Mouse (Mus musculus): ENCODE data around the gene Ifit3b. TPM values are rescaled to one million over a fixed set of nuclear protein-coding genes. Genes with fewer than 3 reads are reported as not detected.

Gene Ifit3b
- polyA plus RNA-seq, 1 experiment from 2014 or later, result 0.41 TPM

DNA sequence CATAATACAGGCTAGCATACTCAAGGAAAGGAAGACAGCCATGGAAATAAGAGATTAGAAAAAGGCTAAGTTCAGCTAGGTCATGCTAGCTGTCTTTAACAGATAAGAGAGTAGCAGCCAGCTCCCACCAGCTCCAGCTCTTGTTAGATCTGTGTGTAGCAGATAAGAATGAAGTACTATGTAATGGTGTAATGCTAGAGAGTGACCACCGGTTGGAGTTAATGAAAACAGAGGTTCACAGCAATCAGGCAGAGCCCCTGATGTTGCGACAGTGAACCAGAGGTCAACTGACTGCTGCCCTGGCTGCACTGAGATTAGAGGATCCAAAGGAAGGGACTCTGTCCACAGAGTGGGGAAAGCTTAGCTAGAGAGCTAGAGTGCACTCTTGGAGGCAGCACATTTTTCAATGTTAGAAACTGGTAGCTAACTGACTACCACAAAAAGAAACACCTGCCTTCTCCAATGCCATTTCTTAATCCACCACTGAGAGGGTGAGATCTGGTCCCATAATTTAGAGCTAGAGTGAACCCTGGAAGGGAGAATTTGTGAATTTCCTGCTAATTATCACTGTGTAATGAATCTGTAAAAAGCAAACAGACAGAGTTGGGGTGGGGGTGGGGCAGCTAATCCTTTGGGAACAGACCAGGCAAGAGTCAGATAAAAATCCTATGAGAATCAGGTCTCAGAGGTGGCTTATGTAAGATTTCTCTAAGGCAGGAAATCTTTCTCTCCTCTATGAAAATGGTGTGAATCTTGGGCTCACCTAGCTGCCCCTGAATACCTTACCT, 48.9 kb downstream of the Ifit3b start:
- no peaks in the 10 kb centered on the region for H3K27me3 ChIP-seq (ENCODE audit: control insufficient read depth, insufficient read depth, low read length)

DNA sequence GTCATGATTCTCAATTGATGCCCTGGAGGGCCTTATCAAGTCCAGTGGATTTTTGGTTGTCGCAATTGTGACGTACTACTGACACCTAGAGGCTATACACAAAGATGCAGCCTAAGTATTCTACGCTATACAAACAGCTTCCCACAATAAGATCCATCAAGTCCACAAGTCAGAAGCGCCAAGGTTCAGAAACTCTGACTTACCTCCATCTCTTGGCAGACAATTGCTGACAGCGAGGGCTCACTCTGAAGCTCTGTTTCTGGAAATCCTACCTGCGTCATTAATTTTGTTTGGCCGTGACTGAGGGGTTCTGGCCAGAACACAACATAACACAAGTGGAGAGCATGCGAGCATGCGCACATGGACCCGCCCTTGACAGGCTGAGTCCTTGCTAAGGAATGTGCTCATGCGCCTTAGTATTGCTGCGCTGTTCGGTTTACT, 54.3 kb downstream of the Ifit3b start:
- 18% methylated on average over 13 of the region's 13 CpGs for WGBS
- H3K9ac ChIP-seq (ENCODE audit: low read depth, low read length), result no peak overlapping the region
- peak; percentile 94 for ATAC-seq (ENCODE audit: low FRiP score, low TSS enrichment)

More for the DNA sequence above, 48.9 kb downstream of the Ifit3b start:
- Histone ChIP-seq H3K4me2 (replicated peaks; ENCODE audit: low read depth, low read length) (no peak overlapping the region), H3K36me3 (ENCODE audit: control insufficient read depth, insufficient read depth, low read length) (no peaks in the 10 kb centered on the region), H3K9ac (ENCODE audit: low read depth, low read length) (no peak overlapping the region), H3K4me3 (ENCODE audit: low read length) (no peak overlapping the region), H3K27ac (ENCODE audit: low read depth, low read length) (no peak overlapping the region), H3K4me1 (ENCODE audit: control insufficient read depth, insufficient read depth, low read length) (no peaks in the 10 kb centered on the region), H3K9me3 (ENCODE audit: control insufficient read depth, low read length) (no peaks in the 10 kb centered on the region)
- no peak for ATAC-seq (ENCODE audit: low FRiP score, low TSS enrichment)
- 29% methylated on average over 2 of the region's 2 CpGs for WGBS

GRCm38 (mm10) chr19:34662740-34663139, 55.0 kb downstream of the Ifit3b start:
- H3K4me2 ChIP-seq (replicated peaks; ENCODE audit: low read depth, low read length), result no peak overlapping the region; the same call in 1 of the 2 replicates
- H3K9ac ChIP-seq (ENCODE audit: low read depth, low read length), result no peak overlapping the region
- H3K9me3 ChIP-seq (ENCODE audit: control insufficient read depth, low read length), result no peaks in the 10 kb centered on the region
- 49% methylated on average over 5 of the region's 5 CpGs for WGBS
- no peak for ATAC-seq (ENCODE audit: low FRiP score, low TSS enrichment)
- H3K27me3 ChIP-seq (ENCODE audit: control insufficient read depth, insufficient read depth, low read length), result no peaks in the 10 kb centered on the region
- H3K36me3 ChIP-seq (ENCODE audit: control insufficient read depth, insufficient read depth, low read length), result no peaks in the 10 kb centered on the region
- H3K4me3 ChIP-seq (ENCODE audit: low read length), result no peak overlapping the region
- no peak overlapping the region for H3K27ac ChIP-seq (ENCODE audit: low read depth, low read length)
- H3K4me1 ChIP-seq (ENCODE audit: control insufficient read depth, insufficient read depth, low read length), result no peaks in the 10 kb centered on the region

More for the DNA sequence above, 54.3 kb downstream of the Ifit3b start:
- Histone ChIP-seq H3K4me3 (ENCODE audit: low read length) (peak overlapping the region; percentile 26), H3K4me1 (ENCODE audit: control insufficient read depth, insufficient read depth, low read length) (no peaks in the 10 kb centered on the region), H3K9me3 (ENCODE audit: control insufficient read depth, low read length) (no peaks in the 10 kb centered on the region), H3K27me3 (ENCODE audit: control insufficient read depth, insufficient read depth, low read length) (no peaks in the 10 kb centered on the region), H3K36me3 (ENCODE audit: control insufficient read depth, insufficient read depth, low read length) (no peaks in the 10 kb centered on the region), H3K27ac (ENCODE audit: low read depth, low read length) (no peak overlapping the region), H3K4me2 (replicated peaks; ENCODE audit: low read depth, low read length) (peak overlapping the region; percentile 42)

Other genes with a start within 250 kb of the Ifit3b start
- 1.4 and 2.1 TPM in 2 replicates for gene Ch25h, start 132.8 kb upstream of the Ifit3b start, polyA plus RNA-seq (2014; fragmentation: Nextera tagmentation; extraction: Ambion mirVana)
- 22.0 and 26.7 TPM in 2 replicates for gene Lipa, start 80.5 kb upstream of the Ifit3b start, polyA plus RNA-seq (2014; fragmentation: Nextera tagmentation; extraction: Ambion mirVana)
- gene Ifit2, start 57.3 kb upstream of the Ifit3b start, polyA plus RNA-seq (2014; fragmentation: Nextera tagmentation; extraction: Ambion mirVana), result 3.9 and 9.8 TPM in 2 replicates
- gene Ifit3, start 24.4 kb upstream of the Ifit3b start, polyA plus RNA-seq (2014; fragmentation: Nextera tagmentation; extraction: Ambion mirVana), result 0.73 and 0.80 TPM in 2 replicates
- gene Ifit1bl1, start 6.0 kb upstream of the Ifit3b start, polyA plus RNA-seq (2014; fragmentation: Nextera tagmentation; extraction: Ambion mirVana), result 0.20 TPM in 1 of 2 replicates, not detected in the other
- 0.11 and 0.16 TPM in 2 replicates for gene Ifit1bl2, start 32.8 kb downstream of the Ifit3b start, polyA plus RNA-seq (2014; fragmentation: Nextera tagmentation; extraction: Ambion mirVana)
- gene Ifit1, start 32.9 kb downstream of the Ifit3b start, polyA plus RNA-seq (2014; fragmentation: Nextera tagmentation; extraction: Ambion mirVana), result 0.16 and 0.35 TPM in 2 replicates
- 2.7 and 7.4 TPM in 2 replicates for gene Slc16a12, start 139.3 kb downstream of the Ifit3b start, polyA plus RNA-seq (2014; fragmentation: Nextera tagmentation; extraction: Ambion mirVana)

Data from kidney, embryonic 14.5 days (tissue).